Mouse (Mus musculus) lung, adult 2 months (tissue): ENCODE results near the gene Casp14. TPM values are rescaled to one million over a fixed set of nuclear protein-coding genes. Genes with fewer than 3 reads are reported as not detected.

ENCODE experiments used
- DNase-seq: peaks from one replicate; pipeline ENCODE4 v3.0.0; 2022
- H3K4me1 ChIP-seq: fragments of 200-500 bp; 2 replicates; pipeline ENCODE4 v1.6.1; 2011; ENCODE audit warnings: low read length; ENCODE audit not compliant: control insufficient read depth, insufficient read depth
- H3K4me3 ChIP-seq: fragments of 200-500 bp; replicated peaks from 2 replicates; pipeline ENCODE3; 2011; ENCODE audit warnings: low read depth, mild to moderate bottlenecking, control low read depth, low read length; ENCODE audit errors: extremely low read depth
- CTCF ChIP-seq: fragments of 200-500 bp; IDR thresholded peaks from 2 replicates; pipeline ENCODE4 v1.5.1; 2011; ENCODE audit warnings: mild to moderate bottlenecking, low read length, control low read depth; ENCODE audit not compliant: insufficient read depth
- POLR2A ChIP-seq: fragments of 200-500 bp; IDR thresholded peaks from 2 replicates; pipeline ENCODE4 v1.6.1; 2011; ENCODE audit warnings: low read depth, mild to moderate bottlenecking, control low read depth, low read length, borderline replicate concordance; ENCODE audit errors: extremely low read depth
- WGBS: fragments of 180-500 bp; shearing (Covaris S2); methylation state at CpG from one replicate; pipeline ENCODE4 v1.1.7; 2018; 5-methylcytosine and 5-hydroxymethylcytosine counted together
- polyA plus RNA-seq: library from polyadenylated mRNA; depleted of rRNA; stranded (reverse); fragments of >200 nt; gene quantifications from 2 replicates; pipeline ENCODE4 v1.2.3, GENCODE M21; 2012; rRNA removed

The Casp14 gene
- 0.05 and 3.6 TPM in 2 replicates for polyA plus RNA-seq

DNA sequence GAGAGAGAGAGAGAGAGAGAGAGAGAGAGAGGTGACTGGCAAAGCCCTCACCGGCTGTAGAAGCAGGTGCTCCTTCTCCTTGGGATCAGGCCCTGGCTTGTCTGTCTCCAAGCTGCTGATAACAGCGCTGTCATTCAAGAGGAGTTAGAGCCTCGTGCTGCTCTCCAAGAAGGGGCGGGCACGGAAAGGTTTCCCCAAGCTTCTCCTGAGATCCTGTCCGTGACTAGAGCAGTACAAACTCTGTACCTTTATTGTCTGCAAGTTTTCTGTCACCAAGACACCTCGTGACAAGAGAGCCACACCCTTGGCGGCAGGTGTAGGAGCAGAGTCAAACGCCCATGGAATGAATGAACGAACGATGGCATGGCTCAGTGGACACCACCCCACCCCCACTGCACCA lies at the start of gene Casp14:
Gene Casp14 (minus strand): TSS at position 239 of the 400 bp plus-strand sequence.
- TF ChIP-seq CTCF, result no peak
- no peak for TF ChIP-seq POLR2A
- Histone ChIP-seq H3K4me1 (no peaks in the 10 kb centered on the region), H3K4me3 (no peak within 1 kb of the TSS)
- 41% methylated on average over 11 of the region's 11 CpGs for WGBS
- DNase-seq, result no peak

DNA sequence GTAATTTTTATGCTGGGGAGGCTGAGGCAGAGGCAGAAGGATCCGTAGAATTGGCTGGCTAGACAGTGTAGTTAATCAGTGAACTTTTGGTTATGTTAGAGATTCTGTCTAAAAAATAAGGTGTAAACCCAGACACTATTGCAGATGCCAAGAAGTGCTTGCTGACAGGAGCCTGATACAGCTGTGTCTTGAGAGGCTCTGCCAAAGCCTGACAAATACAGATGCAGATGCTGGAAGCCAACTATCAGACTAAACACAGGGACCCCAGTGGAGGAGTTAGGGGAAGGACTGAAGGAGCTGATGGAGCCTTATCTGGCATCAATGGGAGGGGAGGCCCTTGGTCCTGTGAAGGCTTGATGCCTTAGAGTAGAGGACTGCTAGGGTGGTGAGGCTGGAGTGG lies 47.5 kb upstream of the Casp14 start:
- TF ChIP-seq CTCF (no peak), POLR2A (no peak)
- WGBS, result 58% methylated on average over 1 of the region's 1 CpGs
- no peaks in the 10 kb centered on the region for H3K4me1 ChIP-seq
- no peak overlapping the region for H3K4me3 ChIP-seq
- no peak for DNase-seq

DNA sequence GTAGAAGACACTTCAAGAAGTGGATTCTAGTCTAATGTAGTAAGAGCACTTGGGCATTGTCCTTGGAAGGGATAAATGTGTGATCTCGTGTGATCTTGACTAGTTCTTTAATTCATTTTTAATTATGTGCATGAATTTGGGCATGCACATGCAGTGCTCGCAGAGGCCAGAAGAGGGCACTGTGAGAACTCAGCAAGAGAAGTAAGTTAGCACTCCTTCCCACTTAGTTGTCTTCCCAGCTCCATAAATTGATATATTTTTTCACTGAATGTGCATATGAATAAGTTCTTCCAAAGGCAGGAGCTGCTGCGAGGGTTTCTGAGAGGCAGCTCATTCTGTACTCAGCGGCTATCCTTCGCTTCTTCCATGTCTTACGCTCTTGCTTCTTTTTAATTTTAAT lies 37.9 kb upstream of the Casp14 start:
- Histone ChIP-seq H3K4me1 (no peaks in the 10 kb centered on the region), H3K4me3 (no peak overlapping the region)
- DNase-seq, result peak; percentile 52
- WGBS, result 32% methylated on average over 6 of the region's 6 CpGs
- TF ChIP-seq CTCF (peak; percentile 93), POLR2A (no peak)

- Histone ChIP-seq H3K4me3 (peak within 1 kb of the TSS; percentile 24), H3K4me1 (no peaks in the 10 kb centered on the region)
- 3% methylated on average over 61 of the region's 61 CpGs for WGBS
- no peak for DNase-seq
- TF ChIP-seq POLR2A (no peak), CTCF (no peak)
Measured at GRCm38 (mm10) chr10:78752452-78753191, 34.5 kb upstream of the Casp14 start, which contains the start of gene Ccdc105. Gene Ccdc105, minus strand, starts transcription at chr10:78753065.

- whole genome bisulfite sequencing, result 85% methylated on average over 6 of the region's 6 CpGs
- TF ChIP-seq POLR2A (no peak), CTCF (no peak)
- no peak for DNase-seq
Measured at GRCm38 (mm10) chr10:78748946-78749345, 30.9 kb upstream of the Casp14 start.

DNA sequence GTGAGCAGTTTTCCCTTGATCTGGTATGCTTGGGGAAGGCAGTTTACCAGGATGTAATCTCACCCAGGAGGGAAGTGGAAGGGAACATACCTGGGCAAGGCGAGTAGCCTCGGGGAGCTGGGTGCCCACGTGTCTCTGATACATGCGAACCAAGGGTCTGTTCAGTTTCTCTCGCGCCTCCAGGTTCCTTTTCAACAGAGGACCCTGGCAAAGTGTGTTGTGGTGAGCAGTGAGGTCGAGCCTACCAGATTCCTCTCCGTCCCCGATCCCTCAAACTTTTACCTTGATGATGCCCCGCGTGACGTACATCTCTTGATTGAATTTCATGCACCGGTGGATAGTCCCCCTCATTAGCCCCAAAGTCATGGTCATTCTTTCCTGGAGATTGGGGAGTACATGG lies 30.1 kb upstream of the Casp14 start:
- Histone ChIP-seq H3K4me3 (no peak overlapping the region), H3K4me1 (no peaks in the 10 kb centered on the region)
- TF ChIP-seq POLR2A (no peak), CTCF (no peak)
- DNase-seq, result no peak
- WGBS, result 80% methylated on average over 13 of the region's 13 CpGs

More at GRCm38 (mm10) chr10:78748946-78749345, 30.9 kb upstream of the Casp14 start:
- Histone ChIP-seq H3K4me1 (no peaks in the 10 kb centered on the region), H3K4me3 (no peak overlapping the region)

- no peak for TF ChIP-seq CTCF
- no peak for TF ChIP-seq POLR2A
Measured at GRCm38 (mm10) chr10:78747035-78747721, 29.1 kb upstream of the Casp14 start.

GRCm38 (mm10) chr10:78745453-78746232 lies 27.5 kb upstream of the Casp14 start:
- 54% methylated on average over 4 of the region's 4 CpGs for WGBS
- TF ChIP-seq CTCF (no peak), POLR2A (no peak)
- no peak for DNase-seq
- Histone ChIP-seq H3K4me1 (no peaks in the 10 kb centered on the region), H3K4me3 (no peak overlapping the region)

More at GRCm38 (mm10) chr10:78747035-78747721, 29.1 kb upstream of the Casp14 start:
- 2% methylated on average over 27 of the region's 27 CpGs for WGBS
- Histone ChIP-seq H3K4me1 (no peaks in the 10 kb centered on the region), H3K4me3 (peak overlapping the region; percentile 33)
- DNase-seq, result no peak

DNA sequence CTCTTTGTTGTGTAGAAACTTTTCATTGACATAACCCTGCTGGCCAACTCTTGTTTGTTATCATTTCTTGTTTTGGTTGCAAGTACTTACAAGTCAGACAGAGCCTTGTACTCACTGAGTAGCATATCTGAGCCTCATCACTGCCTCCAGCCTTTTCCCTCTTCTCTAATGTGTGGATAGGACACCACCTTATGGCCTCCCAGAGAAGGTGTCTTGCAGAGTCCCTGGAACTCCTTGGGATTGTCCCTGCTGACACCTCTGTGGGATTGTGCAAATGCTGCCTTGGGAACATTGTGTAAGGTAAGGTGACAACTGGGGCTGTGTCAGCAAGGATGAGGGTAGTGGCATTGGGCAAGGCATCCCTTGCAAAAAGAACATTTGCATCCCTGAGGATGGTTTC lies 25.6 kb upstream of the Casp14 start:
- TF ChIP-seq CTCF (no peak), POLR2A (no peak)
- H3K4me3 ChIP-seq, result no peak overlapping the region
- DNase-seq, result no peak
- no peaks in the 10 kb centered on the region for H3K4me1 ChIP-seq

- TF ChIP-seq POLR2A (no peak), CTCF (no peak)
- 67% methylated on average over 4 of the region's 4 CpGs for WGBS
- H3K4me3 ChIP-seq, result no peak overlapping the region
- no peak for DNase-seq
- no peaks in the 10 kb centered on the region for H3K4me1 ChIP-seq
Measured at GRCm38 (mm10) chr10:78739821-78740220, 21.7 kb upstream of the Casp14 start.
